Mouse (Mus musculus) limb, embryonic 12.5 days (tissue): Measurements from ENCODE around the gene Epgn. TPM values are rescaled to one million over a fixed set of nuclear protein-coding genes. Genes with fewer than 3 reads are reported as not detected.

Experiments used
- ATAC-seq: fragments of 200-750 bp; cut with Nextera tagmentation; 2 replicates; pipeline ENCODE4 v1.8.0; 2017; ENCODE audit warnings: low read depth, moderate TSS enrichment; ENCODE audit not compliant: insufficient number of reproducible peaks, insufficient read depth, low FRiP score, low TSS enrichment
- H3K27ac ChIP-seq: fragments of 300-500 bp; sonication (generic); 2 replicates; pipeline ENCODE4 v1.5.1; 2016; ENCODE audit warnings: mild to moderate bottlenecking, moderate library complexity
- H3K27me3 ChIP-seq: fragments of 300-500 bp; sonication (generic); 2 replicates; pipeline ENCODE4 v1.6.1; 2016; ENCODE audit warnings: mild to moderate bottlenecking, moderate library complexity
- H3K36me3 ChIP-seq: fragments of 300-500 bp; sonication (generic); 2 replicates; pipeline ENCODE4 v1.6.1; 2016; ENCODE audit warnings: mild to moderate bottlenecking, moderate library complexity
- H3K4me1 ChIP-seq: fragments of 300-500 bp; sonication (generic); replicated peaks from 2 replicates; pipeline ENCODE4 v1.6.1; 2016
- H3K4me2 ChIP-seq: fragments of 300-500 bp; sonication (generic); 2 replicates; pipeline ENCODE4 v1.6.1; 2016; ENCODE audit warnings: mild to moderate bottlenecking, moderate library complexity
- H3K4me3 ChIP-seq: fragments of 300-500 bp; sonication (generic); replicated peaks from 2 replicates; pipeline ENCODE4 v1.5.1; 2016; ENCODE audit warnings: mild to moderate bottlenecking
- H3K9ac ChIP-seq: fragments of 300-500 bp; sonication (generic); replicated peaks from 2 replicates; pipeline ENCODE4 v1.6.1; 2016; ENCODE audit warnings: mild to moderate bottlenecking, moderate library complexity
- H3K9me3 ChIP-seq: fragments of 300-500 bp; sonication (generic); 2 replicates; pipeline ENCODE4 v1.6.1; 2016; ENCODE audit warnings: mild to moderate bottlenecking, moderate library complexity
- WGBS: fragments of 180-500 bp; shearing (Covaris S2); methylation state at CpG from one replicate; pipeline ENCODE4 v1.1.7; 2016; 5-methylcytosine and 5-hydroxymethylcytosine counted together
- polyA plus RNA-seq: library from polyadenylated mRNA; unstranded; fragments of >200 nt; fragmentation: Nextera tagmentation; extraction: Ambion mirVana; gene quantifications from 2 replicates; pipeline ENCODE4 v1.2.1, GENCODE M21; 2016

The Epgn gene
- polyA plus RNA-seq = 0.15 and 0.31 TPM in 2 replicates

- no peak for ATAC-seq
- 79% methylated on average over 6 of the region's 6 CpGs for WGBS
- Histone ChIP-seq H3K36me3 (no peaks in the 10 kb centered on the region), H3K9ac (no peak within 1 kb of the TSS), H3K9me3 (no peaks in the 10 kb centered on the region), H3K27ac (no peak within 1 kb of the TSS), H3K4me1 (no peaks in the 10 kb centered on the region), H3K4me3 (no peak within 1 kb of the TSS), H3K27me3 (no peaks in the 10 kb centered on the region), H3K4me2 (no peak within 1 kb of the TSS)
Measured at GRCm38 (mm10) chr5:91027164-91027563, at the start of gene Epgn. Gene Epgn, plus strand, starts transcription at chr5:91027464.

- H3K4me3 ChIP-seq = no peak overlapping the region
- H3K36me3 ChIP-seq = peaks cover 13% of the 10 kb centered on the region; the same call in 1 of the 2 replicates
- 90% methylated on average over 7 of the region's 7 CpGs for WGBS
- no peaks in the 10 kb centered on the region for H3K27me3 ChIP-seq
- no peaks in the 10 kb centered on the region for H3K4me1 ChIP-seq
- no peaks in the 10 kb centered on the region for H3K9me3 ChIP-seq
- no peak overlapping the region for H3K27ac ChIP-seq
- H3K9ac ChIP-seq = no peak overlapping the region
- no peak for ATAC-seq
- no peak overlapping the region for H3K4me2 ChIP-seq
Measured at GRCm38 (mm10) chr5:90980297-90980696, 47.0 kb upstream of the Epgn start.

GRCm38 (mm10) chr5:90987605-90988004 is 39.7 kb upstream of the Epgn start:
- no peaks in the 10 kb centered on the region for H3K9me3 ChIP-seq
- ATAC-seq = no peak
- H3K36me3 ChIP-seq = no peaks in the 10 kb centered on the region
- H3K4me2 ChIP-seq = no peak overlapping the region
- H3K4me1 ChIP-seq = no peaks in the 10 kb centered on the region
- H3K27me3 ChIP-seq = no peaks in the 10 kb centered on the region
- H3K27ac ChIP-seq = no peak overlapping the region
- 38% methylated on average over 5 of the region's 5 CpGs for WGBS
- H3K4me3 ChIP-seq = no peak overlapping the region
- no peak overlapping the region for H3K9ac ChIP-seq

- 85% methylated on average over 3 of the region's 3 CpGs for WGBS
Measured at GRCm38 (mm10) chr5:90988149-90988548, 39.1 kb upstream of the Epgn start.

GRCm38 (mm10) chr5:90988592-90988991 is 38.7 kb upstream of the Epgn start:
- ATAC-seq = no peak
- Histone ChIP-seq H3K4me1 (no peaks in the 10 kb centered on the region), H3K27me3 (no peaks in the 10 kb centered on the region), H3K9me3 (no peaks in the 10 kb centered on the region), H3K27ac (no peak overlapping the region), H3K36me3 (no peaks in the 10 kb centered on the region), H3K9ac (no peak overlapping the region), H3K4me2 (no peak overlapping the region), H3K4me3 (no peak overlapping the region)
- 90% methylated on average over 4 of the region's 4 CpGs for WGBS

More at GRCm38 (mm10) chr5:90988149-90988548, 39.1 kb upstream of the Epgn start:
- H3K4me3 ChIP-seq = no peak overlapping the region
- no peak overlapping the region for H3K9ac ChIP-seq
- no peaks in the 10 kb centered on the region for H3K36me3 ChIP-seq
- no peaks in the 10 kb centered on the region for H3K9me3 ChIP-seq
- no peak overlapping the region for H3K27ac ChIP-seq
- no peak overlapping the region for H3K4me2 ChIP-seq
- ATAC-seq = no peak
- no peaks in the 10 kb centered on the region for H3K4me1 ChIP-seq
- no peaks in the 10 kb centered on the region for H3K27me3 ChIP-seq

- H3K27me3 ChIP-seq = no peaks in the 10 kb centered on the region
- H3K4me1 ChIP-seq = no peaks in the 10 kb centered on the region
- H3K4me2 ChIP-seq = no peak overlapping the region
- no peak for ATAC-seq
- no peak overlapping the region for H3K27ac ChIP-seq
- H3K9me3 ChIP-seq = no peaks in the 10 kb centered on the region
- H3K36me3 ChIP-seq = peaks cover 6% of the 10 kb centered on the region; the same call in 1 of the 2 replicates
- no peak overlapping the region for H3K9ac ChIP-seq
- H3K4me3 ChIP-seq = no peak overlapping the region
- 91% methylated on average over 8 of the region's 8 CpGs for WGBS
Measured at GRCm38 (mm10) chr5:90999942-91000341, 27.3 kb upstream of the Epgn start.

- H3K36me3 ChIP-seq = no peaks in the 10 kb centered on the region
- ATAC-seq = no peak
- H3K9ac ChIP-seq = no peak overlapping the region
- no peaks in the 10 kb centered on the region for H3K27me3 ChIP-seq
- no peaks in the 10 kb centered on the region for H3K4me1 ChIP-seq
- H3K27ac ChIP-seq = no peak overlapping the region
- H3K4me3 ChIP-seq = no peak overlapping the region
- H3K9me3 ChIP-seq = no peaks in the 10 kb centered on the region
- H3K4me2 ChIP-seq = no peak overlapping the region
- WGBS = 89% methylated on average over 10 of the region's 10 CpGs
Measured at GRCm38 (mm10) chr5:91015216-91015615, 12.0 kb upstream of the Epgn start.

- Histone ChIP-seq H3K4me2 (no peak overlapping the region), H3K9ac (no peak overlapping the region), H3K4me1 (no peaks in the 10 kb centered on the region), H3K4me3 (no peak overlapping the region), H3K9me3 (no peaks in the 10 kb centered on the region), H3K27ac (no peak overlapping the region), H3K27me3 (no peaks in the 10 kb centered on the region), H3K36me3 (no peaks in the 10 kb centered on the region)
- ATAC-seq = no peak
- 91% methylated on average over 8 of the region's 8 CpGs for WGBS
Measured at GRCm38 (mm10) chr5:91023114-91023513, 4.2 kb upstream of the Epgn start.

- Histone ChIP-seq H3K4me3 (no peak overlapping the region), H3K27ac (no peak overlapping the region), H3K4me2 (no peak overlapping the region), H3K9me3 (no peaks in the 10 kb centered on the region), H3K9ac (no peak overlapping the region), H3K36me3 (no peaks in the 10 kb centered on the region), H3K27me3 (no peaks in the 10 kb centered on the region), H3K4me1 (no peaks in the 10 kb centered on the region)
- 75% methylated on average over 1 of the region's 1 CpGs for WGBS
- ATAC-seq = no peak
Measured at GRCm38 (mm10) chr5:91027840-91028239, 576 bp downstream of the Epgn start.

GRCm38 (mm10) chr5:91030629-91031028 is 3.4 kb downstream of the Epgn start:
- Histone ChIP-seq H3K27ac (no peak overlapping the region), H3K4me2 (no peak overlapping the region), H3K9me3 (no peaks in the 10 kb centered on the region), H3K27me3 (no peaks in the 10 kb centered on the region), H3K36me3 (no peaks in the 10 kb centered on the region), H3K4me1 (no peaks in the 10 kb centered on the region), H3K4me3 (no peak overlapping the region), H3K9ac (no peak overlapping the region)
- 86% methylated on average over 2 of the region's 2 CpGs for WGBS
- no peak for ATAC-seq

- Histone ChIP-seq H3K4me2 (no peak overlapping the region), H3K36me3 (no peaks in the 10 kb centered on the region), H3K27ac (no peak overlapping the region), H3K27me3 (no peaks in the 10 kb centered on the region), H3K4me1 (0 out of 2 replicates have a peak, but pooled peaks cover 8% of the 10 kb centered on the region), H3K4me3 (no peak overlapping the region), H3K9ac (no peak overlapping the region), H3K9me3 (no peaks in the 10 kb centered on the region)
- no peak for ATAC-seq
- 73% methylated on average over 2 of the region's 2 CpGs for WGBS
Measured at GRCm38 (mm10) chr5:91035341-91035740, 8.1 kb downstream of the Epgn start.

GRCm38 (mm10) chr5:91036628-91037027 is 9.4 kb downstream of the Epgn start:
- Histone ChIP-seq H3K27me3 (no peaks in the 10 kb centered on the region), H3K9ac (no peak overlapping the region), H3K4me3 (no peak overlapping the region), H3K4me1 (0 out of 2 replicates have a peak, but pooled peaks cover 8% of the 10 kb centered on the region), H3K36me3 (no peaks in the 10 kb centered on the region), H3K27ac (no peak overlapping the region), H3K9me3 (no peaks in the 10 kb centered on the region), H3K4me2 (no peak overlapping the region)
- no peak for ATAC-seq
- WGBS = 94% methylated on average over 4 of the region's 4 CpGs
